Mouse (Mus musculus) liver, embryonic 13.5 days (tissue): ENCODE measurements at regions not wholly inside any gene's neighbourhood (a gene's known extent, or its start where the extent isn't known, plus 50 kb on each side); places are given as distances from the start of the nearest gene placed in this dataset.
A peak's percentile ranks its signal among the peaks of the same experiment; 100 is the strongest.

ENCODE experiments used
- ATAC-seq: fragments of 200-750 bp; cut with Nextera tagmentation; 2 replicates; pipeline ENCODE4 v1.8.0; 2017; ENCODE audit warnings: low read depth, mild to moderate bottlenecking, moderate number of reproducible peaks, moderate library complexity
- DNase-seq: peaks from one replicate; pipeline ENCODE4 v3.0.0; 2022
- H3K27ac ChIP-seq: fragments of 300-500 bp; sonication (generic); 2 replicates; pipeline ENCODE4 v1.5.1; 2015; ENCODE audit warnings: moderate library complexity, mild to moderate bottlenecking, inconsistent platforms
- H3K27me3 ChIP-seq: fragments of 300-500 bp; sonication (generic); 2 replicates; pipeline ENCODE4 v1.6.1; 2015; ENCODE audit warnings: mild to moderate bottlenecking, inconsistent platforms
- H3K36me3 ChIP-seq: fragments of 300-500 bp; sonication (generic); 2 replicates; pipeline ENCODE4 v1.6.1; 2015; ENCODE audit warnings: mild to moderate bottlenecking, inconsistent platforms
- H3K4me1 ChIP-seq: fragments of 300-500 bp; sonication (generic); replicated peaks from 2 replicates; pipeline ENCODE4 v1.6.1; 2015; ENCODE audit warnings: inconsistent platforms
- H3K4me2 ChIP-seq: fragments of 300-500 bp; sonication (generic); 2 replicates; pipeline ENCODE4 v1.6.1; 2015; ENCODE audit warnings: inconsistent platforms, mild to moderate bottlenecking, moderate library complexity
- H3K4me3 ChIP-seq: fragments of 300-500 bp; sonication (generic); replicated peaks from 2 replicates; pipeline ENCODE4 v1.5.1; 2015; ENCODE audit warnings: mild to moderate bottlenecking, inconsistent platforms
- H3K9ac ChIP-seq: fragments of 300-500 bp; sonication (generic); 2 replicates; pipeline ENCODE4 v1.6.1; 2015; ENCODE audit warnings: mild to moderate bottlenecking, inconsistent platforms
- H3K9me3 ChIP-seq: fragments of 300-500 bp; sonication (generic); replicated peaks from 2 replicates; pipeline ENCODE4 v1.6.1; 2016; ENCODE audit warnings: inconsistent platforms
- WGBS: fragments of 180-500 bp; shearing (Covaris S2); methylation state at CpG from one replicate; pipeline ENCODE4 v1.1.7; 2015; ENCODE audit not compliant: insufficient replicate concordance; 5-methylcytosine and 5-hydroxymethylcytosine counted together

- WGBS, result 73% methylated on average over 17 of the region's 17 CpGs
- no peak overlapping the region for H3K27ac ChIP-seq
- peaks cover 24% of the 10 kb centered on the region for H3K27me3 ChIP-seq
- no peak overlapping the region for H3K9ac ChIP-seq
- no peak for ATAC-seq
- no peaks in the 10 kb centered on the region for H3K36me3 ChIP-seq
- DNase-seq, result no peak
- H3K4me3 ChIP-seq, result no peak overlapping the region
- no peak overlapping the region for H3K4me2 ChIP-seq
- peaks cover 4% of the 10 kb centered on the region; the same call in 1 of the 2 replicates for H3K9me3 ChIP-seq
- peaks cover 20% of the 10 kb centered on the region for H3K4me1 ChIP-seq
Measured at GRCm38 (mm10) chr1:90268131-90268691, 64.4 kb downstream of the Ackr3 start.

GRCm38 (mm10) chr1:90268951-90269350 is 65.2 kb downstream of the Ackr3 start:
- WGBS, result 73% methylated on average over 7 of the region's 7 CpGs

GRCm38 (mm10) chr1:90269836-90270235 is 66.1 kb downstream of the Ackr3 start:
- no peak for ATAC-seq
- Histone ChIP-seq H3K4me1 (peaks cover 35% of the 10 kb centered on the region), H3K27ac (no peak overlapping the region; the same call in 1 of the 2 replicates), H3K4me3 (no peak overlapping the region), H3K27me3 (peaks cover 24% of the 10 kb centered on the region), H3K4me2 (no peak overlapping the region), H3K9me3 (peaks cover 4% of the 10 kb centered on the region; the same call in 1 of the 2 replicates), H3K9ac (no peak overlapping the region), H3K36me3 (no peaks in the 10 kb centered on the region)
- 64% methylated on average over 1 of the region's 1 CpGs for WGBS
- no peak for DNase-seq

More at GRCm38 (mm10) chr1:90268951-90269350, 65.2 kb downstream of the Ackr3 start:
- H3K36me3 ChIP-seq, result no peaks in the 10 kb centered on the region
- DNase-seq (no peak), ATAC-seq (no peak)
- no peak overlapping the region for H3K9ac ChIP-seq
- no peak overlapping the region for H3K4me3 ChIP-seq
- H3K27me3 ChIP-seq, result peaks cover 24% of the 10 kb centered on the region
- H3K9me3 ChIP-seq, result peaks cover 4% of the 10 kb centered on the region; the same call in 1 of the 2 replicates
- no peak overlapping the region for H3K27ac ChIP-seq
- H3K4me1 ChIP-seq, result peaks cover 27% of the 10 kb centered on the region
- no peak overlapping the region for H3K4me2 ChIP-seq

DNA sequence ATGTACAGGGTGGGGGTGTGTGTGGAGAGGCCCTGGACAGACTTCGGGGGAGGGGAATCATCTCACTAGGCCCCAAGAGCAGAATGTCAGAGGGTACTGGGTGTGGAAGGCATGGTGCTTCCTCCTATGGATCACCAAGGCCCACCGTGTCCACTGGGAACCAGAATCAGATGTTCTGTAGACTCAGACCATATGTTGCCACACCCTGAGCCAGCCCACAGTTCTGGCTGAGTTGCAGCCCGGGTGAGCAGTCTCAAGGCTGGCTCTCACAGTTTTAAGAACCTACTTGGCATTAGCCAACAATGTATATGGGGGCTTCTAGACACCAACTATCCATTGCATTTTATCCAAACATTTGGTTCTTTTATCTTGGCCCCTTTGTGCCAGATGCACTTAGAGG is 67.5 kb downstream of the Ackr3 start:
- Histone ChIP-seq H3K27ac (peak overlapping the region; percentile 32; the same call in 1 of the 2 replicates), H3K9ac (no peak overlapping the region), H3K36me3 (no peaks in the 10 kb centered on the region), H3K4me1 (peaks cover 48% of the 10 kb centered on the region), H3K9me3 (peaks cover 4% of the 10 kb centered on the region; the same call in 1 of the 2 replicates), H3K4me3 (no peak overlapping the region), H3K27me3 (peaks cover 24% of the 10 kb centered on the region), H3K4me2 (no peak overlapping the region)
- ATAC-seq, result no peak
- WGBS, result 62% methylated on average over 3 of the region's 3 CpGs
- no peak for DNase-seq

- H3K36me3 ChIP-seq, result no peaks in the 10 kb centered on the region
- ATAC-seq (no peak), DNase-seq (no peak)
- no peak overlapping the region for H3K4me2 ChIP-seq
- no peak overlapping the region for H3K9ac ChIP-seq
- H3K4me1 ChIP-seq, result peaks cover 59% of the 10 kb centered on the region
- peaks cover 4% of the 10 kb centered on the region; the same call in 1 of the 2 replicates for H3K9me3 ChIP-seq
- H3K27ac ChIP-seq, result no peak overlapping the region
- H3K4me3 ChIP-seq, result no peak overlapping the region
- H3K27me3 ChIP-seq, result peaks cover 16% of the 10 kb centered on the region
- 87% methylated on average over 5 of the region's 5 CpGs for WGBS
Measured at GRCm38 (mm10) chr1:90272411-90272810, 68.6 kb downstream of the Ackr3 start.

GRCm38 (mm10) chr1:90272830-90273628 is 69.2 kb downstream of the Ackr3 start:
- Histone ChIP-seq H3K27me3 (peaks cover 11% of the 10 kb centered on the region), H3K4me2 (no peak overlapping the region), H3K4me1 (peaks cover 65% of the 10 kb centered on the region), H3K36me3 (no peaks in the 10 kb centered on the region), H3K9me3 (peaks cover 4% of the 10 kb centered on the region; the same call in 1 of the 2 replicates), H3K4me3 (no peak overlapping the region), H3K9ac (peak overlapping the region; percentile 39), H3K27ac (peak overlapping the region; percentile 90)
- ATAC-seq (no peak), DNase-seq (no peak)
- 74% methylated on average over 19 of the region's 19 CpGs for WGBS

GRCm38 (mm10) chr1:90273629-90273928 is 69.8 kb downstream of the Ackr3 start:
- Histone ChIP-seq H3K9ac (peak overlapping the region; percentile 39), H3K27ac (peak overlapping the region; percentile 90), H3K36me3 (no peaks in the 10 kb centered on the region), H3K4me2 (no peak overlapping the region), H3K27me3 (peaks cover 6% of the 10 kb centered on the region; the same call in 1 of the 2 replicates), H3K9me3 (peaks cover 4% of the 10 kb centered on the region; the same call in 1 of the 2 replicates), H3K4me3 (no peak overlapping the region), H3K4me1 (peaks cover 66% of the 10 kb centered on the region)
- no peak for DNase-seq
- no peak for ATAC-seq

- peaks cover 70% of the 10 kb centered on the region for H3K4me1 ChIP-seq
- 57% methylated on average over 9 of the region's 9 CpGs for WGBS
- peak overlapping the region; percentile 50 for H3K4me2 ChIP-seq
- H3K36me3 ChIP-seq, result no peaks in the 10 kb centered on the region
- peak overlapping the region; percentile 90 for H3K27ac ChIP-seq
- ATAC-seq (peak; percentile 91), DNase-seq (peak; percentile 75)
- H3K9ac ChIP-seq, result peak overlapping the region; percentile 70
- peaks cover 4% of the 10 kb centered on the region; the same call in 1 of the 2 replicates for H3K9me3 ChIP-seq
- H3K4me3 ChIP-seq, result peak overlapping the region; percentile 4; the same call in 1 of the 2 replicates
- no peaks in the 10 kb centered on the region for H3K27me3 ChIP-seq
Measured at GRCm38 (mm10) chr1:90274968-90275651, 71.3 kb downstream of the Ackr3 start.

DNA sequence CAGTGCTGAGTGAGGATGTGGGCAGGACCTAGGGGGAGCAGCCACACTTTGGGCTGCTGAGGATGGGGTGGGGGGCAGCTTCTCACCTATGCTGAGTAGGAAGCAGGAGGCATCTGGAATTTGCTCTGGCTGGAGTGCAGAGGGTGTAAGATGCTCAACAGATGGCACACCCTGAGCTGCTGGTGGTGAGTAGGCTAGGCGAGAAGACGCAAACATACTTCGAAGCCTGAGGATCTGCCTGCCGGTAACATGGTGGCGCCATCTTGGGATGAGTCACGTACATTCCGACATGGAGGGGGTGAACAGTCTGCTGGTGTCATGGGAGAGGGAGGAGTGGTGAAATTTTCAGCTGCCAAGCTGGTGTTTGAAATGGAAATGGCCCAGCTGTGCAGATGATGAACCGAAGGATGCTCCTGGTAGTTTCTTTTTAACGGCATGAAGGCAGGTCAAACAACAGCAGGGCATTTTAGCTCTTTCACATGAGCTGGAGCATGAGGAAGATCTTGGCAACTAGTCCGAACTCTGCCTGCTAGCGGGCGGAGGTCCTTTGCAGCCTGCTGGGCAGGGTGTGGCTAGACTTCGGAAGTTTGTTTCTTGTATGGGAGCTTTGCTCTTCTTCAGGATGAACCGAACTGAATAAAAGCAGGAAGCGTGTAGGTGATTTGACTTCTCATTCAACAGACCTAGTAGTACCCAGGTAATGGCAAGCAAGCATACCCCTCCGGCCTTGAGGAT is 72.2 kb downstream of the Ackr3 start:
- H3K9ac ChIP-seq, result peak overlapping the region; percentile 70
- peaks cover 4% of the 10 kb centered on the region; the same call in 1 of the 2 replicates for H3K9me3 ChIP-seq
- no peaks in the 10 kb centered on the region for H3K36me3 ChIP-seq
- DNase-seq (no peak), ATAC-seq (peak; percentile 46)
- H3K4me1 ChIP-seq, result peaks cover 70% of the 10 kb centered on the region
- H3K27me3 ChIP-seq, result no peaks in the 10 kb centered on the region
- 80% methylated on average over 16 of the region's 16 CpGs for whole genome bisulfite sequencing
- H3K4me2 ChIP-seq, result peak overlapping the region; percentile 50
- H3K4me3 ChIP-seq, result peak overlapping the region; percentile 4; the same call in 1 of the 2 replicates
- peak overlapping the region; percentile 90 for H3K27ac ChIP-seq

DNA sequence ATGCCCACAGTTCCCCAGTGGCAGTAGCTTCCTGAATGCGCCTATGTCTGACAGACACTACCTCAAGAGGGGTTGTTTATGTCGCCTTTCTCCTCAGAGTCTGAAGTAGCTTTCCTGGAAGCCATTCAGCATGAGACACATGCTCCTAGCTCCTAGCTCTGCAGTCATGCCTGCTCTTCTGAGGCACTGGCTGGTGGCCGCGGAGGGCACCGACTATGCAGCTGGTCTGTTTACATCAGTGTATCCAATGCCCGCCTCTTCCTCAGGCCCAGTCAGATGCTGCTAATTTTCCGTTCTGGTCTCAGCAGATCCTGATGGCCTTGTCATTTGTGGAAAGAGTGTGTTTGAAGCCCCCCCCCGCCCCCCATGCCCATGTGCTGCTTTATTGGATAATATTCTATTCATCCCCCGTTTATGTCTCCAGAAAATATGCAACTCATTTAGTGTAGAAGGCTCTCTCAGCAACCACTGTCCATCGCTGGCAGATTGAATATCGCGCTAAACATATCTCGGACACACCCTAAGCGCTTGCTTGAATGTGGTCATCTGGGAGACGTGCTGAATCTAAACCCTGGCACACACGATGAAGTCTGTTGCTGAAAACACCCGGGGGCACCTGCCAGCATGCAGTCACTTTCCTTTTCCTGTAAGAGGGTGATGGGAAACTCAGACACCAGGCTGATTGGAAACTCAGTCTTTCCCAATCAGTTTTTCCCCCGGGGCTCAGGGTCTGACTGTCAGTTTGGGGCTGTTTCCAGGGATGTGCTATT is 73.9 kb downstream of the Ackr3 start:
- DNase-seq, result no peak
- 78% methylated on average over 18 of the region's 18 CpGs for WGBS
- Histone ChIP-seq H3K27ac (peak overlapping the region; percentile 90), H3K9me3 (no peaks in the 10 kb centered on the region), H3K27me3 (no peaks in the 10 kb centered on the region), H3K36me3 (no peaks in the 10 kb centered on the region), H3K4me2 (no peak overlapping the region), H3K9ac (peak overlapping the region; percentile 70), H3K4me1 (peaks cover 72% of the 10 kb centered on the region), H3K4me3 (no peak overlapping the region)
- ATAC-seq, result no peak
